Mouse (Mus musculus): ENCODE data around the gene Ccdc9b. TPM values are rescaled to one million over a fixed set of nuclear protein-coding genes. Genes with fewer than 3 reads are reported as not detected.
A peak's percentile ranks its signal among the peaks of the same experiment; 100 is the strongest.

The Ccdc9b gene
- polyA plus RNA-seq, 1 experiment from 2014 or later = 1.2 TPM

DNA sequence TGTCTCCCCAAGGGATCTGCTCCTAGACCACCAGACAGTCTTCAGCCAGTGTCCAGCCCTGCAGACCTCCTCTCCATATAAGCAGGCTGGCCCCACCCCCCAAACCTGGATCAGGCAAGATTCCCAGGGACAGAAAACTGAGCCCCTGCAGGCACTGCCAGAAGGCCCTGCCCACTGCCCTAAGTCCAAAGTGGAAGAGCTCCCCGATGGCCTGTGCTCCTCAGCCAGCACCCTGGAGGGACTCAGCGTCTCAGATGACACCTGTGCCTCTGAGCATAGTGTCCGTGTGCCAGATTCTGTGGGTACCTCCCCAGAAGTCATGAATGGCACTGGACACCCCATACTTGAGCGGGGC, 29.8 kb upstream of the Ccdc9b start:
- no peak overlapping the region for H3K9ac ChIP-seq (ENCODE audit: low read length)
- ATAC-seq (replicated peaks; ENCODE audit: low FRiP score, low TSS enrichment, low read depth) (no peak), DNase-seq (ENCODE audit: low spot score) (no peak)
- WGBS = 77% methylated on average over 4 of the region's 4 CpGs
- H3K27me3 ChIP-seq (replicated peaks; ENCODE audit: control insufficient read depth, insufficient read depth, low read length) = no peaks in the 10 kb centered on the region
- H3K9me3 ChIP-seq (ENCODE audit: control insufficient read depth, low read length) = no peaks in the 10 kb centered on the region
- H3K36me3 ChIP-seq (ENCODE audit: control insufficient read depth, insufficient read depth, low read length) = no peaks in the 10 kb centered on the region
- H3K4me1 ChIP-seq (replicated peaks; ENCODE audit: control insufficient read depth, insufficient read depth, low read length) = peaks cover 5% of the 10 kb centered on the region
- no peak overlapping the region for H3K4me3 ChIP-seq (ENCODE audit: low read depth, low read length)
- H3K4me2 ChIP-seq (ENCODE audit: low read length) = no peak overlapping the region
- no peak overlapping the region for H3K27ac ChIP-seq (ENCODE audit: low read depth)

DNA sequence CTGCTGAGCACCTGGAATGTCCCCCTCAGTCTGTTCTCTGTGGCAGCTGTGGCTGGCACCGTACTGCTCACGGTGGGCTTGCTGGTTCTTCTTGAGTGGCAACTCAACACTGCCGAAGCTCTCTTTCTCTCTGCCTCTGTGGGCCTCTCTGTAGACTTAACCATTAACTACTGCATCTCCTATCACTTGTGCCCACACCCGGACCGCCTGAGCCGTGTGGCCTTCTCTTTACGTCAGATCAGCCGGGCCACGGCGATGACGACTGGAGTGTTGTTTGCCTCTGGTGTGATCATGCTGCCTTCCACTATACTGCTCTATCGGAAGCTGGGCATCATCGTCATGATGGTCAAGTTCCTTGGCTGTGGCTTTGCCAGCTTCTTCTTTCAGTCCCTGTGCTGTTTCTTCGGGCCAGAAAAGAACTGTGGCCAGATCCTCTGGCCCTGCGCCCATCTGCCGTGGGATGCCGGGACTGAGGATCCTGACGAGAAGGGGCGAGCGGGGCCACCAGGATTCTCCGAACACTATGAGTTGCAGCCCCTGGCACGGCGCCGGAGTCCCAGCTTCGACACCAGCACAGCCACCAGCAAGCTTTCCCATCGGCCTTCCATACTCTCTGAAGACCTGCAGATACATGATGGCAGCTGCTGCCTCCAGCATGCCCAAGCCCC, 29.3 kb upstream of the Ccdc9b start:
- no peaks in the 10 kb centered on the region for H3K9me3 ChIP-seq (ENCODE audit: control insufficient read depth, low read length)
- DNase-seq (ENCODE audit: low spot score) (no peak), ATAC-seq (replicated peaks; ENCODE audit: low FRiP score, low TSS enrichment, low read depth) (no peak)
- 94% methylated on average over 26 of the region's 26 CpGs for WGBS
- peaks cover 5% of the 10 kb centered on the region for H3K4me1 ChIP-seq (replicated peaks; ENCODE audit: control insufficient read depth, insufficient read depth, low read length)
- H3K27ac ChIP-seq (ENCODE audit: low read depth) = no peak overlapping the region
- no peaks in the 10 kb centered on the region for H3K27me3 ChIP-seq (replicated peaks; ENCODE audit: control insufficient read depth, insufficient read depth, low read length)
- H3K9ac ChIP-seq (ENCODE audit: low read length) = no peak overlapping the region
- H3K36me3 ChIP-seq (ENCODE audit: control insufficient read depth, insufficient read depth, low read length) = no peaks in the 10 kb centered on the region
- H3K4me3 ChIP-seq (ENCODE audit: low read depth, low read length) = no peak overlapping the region
- H3K4me2 ChIP-seq (ENCODE audit: low read length) = no peak overlapping the region

- no peaks in the 10 kb centered on the region for H3K27me3 ChIP-seq (replicated peaks; ENCODE audit: control insufficient read depth, insufficient read depth, low read length)
- peaks cover 5% of the 10 kb centered on the region for H3K4me1 ChIP-seq (replicated peaks; ENCODE audit: control insufficient read depth, insufficient read depth, low read length)
- no peaks in the 10 kb centered on the region for H3K9me3 ChIP-seq (ENCODE audit: control insufficient read depth, low read length)
- no peaks in the 10 kb centered on the region for H3K36me3 ChIP-seq (ENCODE audit: control insufficient read depth, insufficient read depth, low read length)
- WGBS = 22% methylated on average over 44 of the region's 44 CpGs
- no peak overlapping the region for H3K27ac ChIP-seq (ENCODE audit: low read depth)
- H3K9ac ChIP-seq (ENCODE audit: low read length) = no peak overlapping the region
- 0 out of 2 replicates have a peak overlapping the region, but pooled peaks have one; percentile 7 for H3K4me3 ChIP-seq (ENCODE audit: low read depth, low read length)
- DNase-seq (ENCODE audit: low spot score) = peak; percentile 72
- ATAC-seq (replicated peaks; ENCODE audit: low FRiP score, low TSS enrichment, low read depth) = peak; percentile 56; the same call in 1 of the 2 replicates
- H3K4me2 ChIP-seq (ENCODE audit: low read length) = peak overlapping the region; percentile 39
Measured at GRCm38 (mm10) chr2:118790551-118791525, 28.4 kb upstream of the Ccdc9b start.

- WGBS = 55% methylated on average over 12 of the region's 12 CpGs
Measured at GRCm38 (mm10) chr2:118790221-118790550, 27.7 kb upstream of the Ccdc9b start.

GRCm38 (mm10) chr2:118789501-118789900, 27.0 kb upstream of the Ccdc9b start:
- Histone ChIP-seq H3K27me3 (replicated peaks; ENCODE audit: control insufficient read depth, insufficient read depth, low read length) (0 out of 2 replicates have a peak, but pooled peaks cover 2% of the 10 kb centered on the region), H3K9me3 (ENCODE audit: control insufficient read depth, low read length) (no peaks in the 10 kb centered on the region), H3K4me1 (replicated peaks; ENCODE audit: control insufficient read depth, insufficient read depth, low read length) (peaks cover 5% of the 10 kb centered on the region), H3K27ac (ENCODE audit: low read depth) (no peak overlapping the region), H3K4me2 (ENCODE audit: low read length) (no peak overlapping the region), H3K9ac (ENCODE audit: low read length) (no peak overlapping the region), H3K36me3 (ENCODE audit: control insufficient read depth, insufficient read depth, low read length) (no peaks in the 10 kb centered on the region), H3K4me3 (ENCODE audit: low read depth, low read length) (no peak overlapping the region)
- ATAC-seq (replicated peaks; ENCODE audit: low FRiP score, low TSS enrichment, low read depth) (no peak), DNase-seq (ENCODE audit: low spot score) (no peak)
- 91% methylated on average over 11 of the region's 11 CpGs for WGBS

More at GRCm38 (mm10) chr2:118790221-118790550, 27.7 kb upstream of the Ccdc9b start:
- Histone ChIP-seq H3K4me1 (replicated peaks; ENCODE audit: control insufficient read depth, insufficient read depth, low read length) (peaks cover 5% of the 10 kb centered on the region), H3K27me3 (replicated peaks; ENCODE audit: control insufficient read depth, insufficient read depth, low read length) (no peaks in the 10 kb centered on the region), H3K27ac (ENCODE audit: low read depth) (no peak overlapping the region), H3K9me3 (ENCODE audit: control insufficient read depth, low read length) (no peaks in the 10 kb centered on the region), H3K9ac (ENCODE audit: low read length) (no peak overlapping the region), H3K4me2 (ENCODE audit: low read length) (peak overlapping the region; percentile 39), H3K36me3 (ENCODE audit: control insufficient read depth, insufficient read depth, low read length) (no peaks in the 10 kb centered on the region), H3K4me3 (ENCODE audit: low read depth, low read length) (no peak overlapping the region)
- DNase-seq (ENCODE audit: low spot score) (no peak), ATAC-seq (replicated peaks; ENCODE audit: low FRiP score, low TSS enrichment, low read depth) (0 out of 2 replicates have a peak, but pooled peaks have one; percentile 10)

GRCm38 (mm10) chr2:118786525-118786924, 24.1 kb upstream of the Ccdc9b start:
- no peaks in the 10 kb centered on the region for H3K36me3 ChIP-seq (ENCODE audit: control insufficient read depth, insufficient read depth, low read length)
- no peak overlapping the region for H3K27ac ChIP-seq (ENCODE audit: low read depth)
- H3K4me1 ChIP-seq (replicated peaks; ENCODE audit: control insufficient read depth, insufficient read depth, low read length) = peaks cover 5% of the 10 kb centered on the region
- 81% methylated on average over 5 of the region's 5 CpGs for WGBS
- no peak overlapping the region for H3K4me3 ChIP-seq (ENCODE audit: low read depth, low read length)
- ATAC-seq (replicated peaks; ENCODE audit: low FRiP score, low TSS enrichment, low read depth) (no peak), DNase-seq (ENCODE audit: low spot score) (no peak)
- H3K9me3 ChIP-seq (ENCODE audit: control insufficient read depth, low read length) = no peaks in the 10 kb centered on the region
- no peak overlapping the region for H3K4me2 ChIP-seq (ENCODE audit: low read length)
- H3K27me3 ChIP-seq (replicated peaks; ENCODE audit: control insufficient read depth, insufficient read depth, low read length) = 0 out of 2 replicates have a peak, but pooled peaks cover 3% of the 10 kb centered on the region
- H3K9ac ChIP-seq (ENCODE audit: low read length) = no peak overlapping the region

- H3K36me3 ChIP-seq (ENCODE audit: control insufficient read depth, insufficient read depth, low read length) = no peaks in the 10 kb centered on the region
- 88% methylated on average over 7 of the region's 7 CpGs for WGBS
- no peak overlapping the region for H3K27ac ChIP-seq (ENCODE audit: low read depth)
- DNase-seq (ENCODE audit: low spot score) (no peak), ATAC-seq (replicated peaks; ENCODE audit: low FRiP score, low TSS enrichment, low read depth) (no peak)
- no peaks in the 10 kb centered on the region for H3K4me1 ChIP-seq (replicated peaks; ENCODE audit: control insufficient read depth, insufficient read depth, low read length)
- 0 out of 2 replicates have a peak, but pooled peaks cover 3% of the 10 kb centered on the region for H3K27me3 ChIP-seq (replicated peaks; ENCODE audit: control insufficient read depth, insufficient read depth, low read length)
- no peak overlapping the region for H3K4me3 ChIP-seq (ENCODE audit: low read depth, low read length)
- no peak overlapping the region for H3K4me2 ChIP-seq (ENCODE audit: low read length)
- H3K9ac ChIP-seq (ENCODE audit: low read length) = no peak overlapping the region
- H3K9me3 ChIP-seq (ENCODE audit: control insufficient read depth, low read length) = no peaks in the 10 kb centered on the region
Measured at GRCm38 (mm10) chr2:118783663-118784062, 21.2 kb upstream of the Ccdc9b start.

DNA sequence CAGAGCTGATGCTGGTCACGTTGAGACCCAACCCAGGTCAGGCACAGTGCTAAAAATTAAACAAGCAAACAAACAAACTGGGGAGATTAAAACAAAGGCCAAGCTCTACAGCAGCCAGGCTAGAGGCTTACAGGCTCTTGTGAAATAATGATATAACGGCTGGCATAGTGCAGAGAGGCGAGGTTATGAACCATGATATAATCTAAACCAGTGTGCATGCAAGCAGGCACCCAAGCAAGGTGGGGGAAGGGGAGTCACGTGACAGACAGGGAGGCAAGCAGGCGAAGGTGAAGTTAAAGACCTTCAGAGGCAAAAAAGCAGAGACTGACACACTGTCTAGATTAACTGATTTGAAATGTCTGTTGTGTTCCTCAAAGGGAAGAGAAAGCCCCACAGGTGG, 20.6 kb upstream of the Ccdc9b start:
- 0 out of 2 replicates have a peak, but pooled peaks cover 3% of the 10 kb centered on the region for H3K27me3 ChIP-seq (replicated peaks; ENCODE audit: control insufficient read depth, insufficient read depth, low read length)
- no peaks in the 10 kb centered on the region for H3K9me3 ChIP-seq (ENCODE audit: control insufficient read depth, low read length)
- DNase-seq (ENCODE audit: low spot score) (no peak), ATAC-seq (replicated peaks; ENCODE audit: low FRiP score, low TSS enrichment, low read depth) (no peak)
- 53% methylated on average over 5 of the region's 5 CpGs for WGBS
- no peaks in the 10 kb centered on the region for H3K4me1 ChIP-seq (replicated peaks; ENCODE audit: control insufficient read depth, insufficient read depth, low read length)
- no peak overlapping the region for H3K9ac ChIP-seq (ENCODE audit: low read length)
- no peak overlapping the region for H3K4me2 ChIP-seq (ENCODE audit: low read length)
- no peaks in the 10 kb centered on the region for H3K36me3 ChIP-seq (ENCODE audit: control insufficient read depth, insufficient read depth, low read length)
- no peak overlapping the region for H3K4me3 ChIP-seq (ENCODE audit: low read depth, low read length)
- no peak overlapping the region for H3K27ac ChIP-seq (ENCODE audit: low read depth)
